In the genomic region with DNA sequence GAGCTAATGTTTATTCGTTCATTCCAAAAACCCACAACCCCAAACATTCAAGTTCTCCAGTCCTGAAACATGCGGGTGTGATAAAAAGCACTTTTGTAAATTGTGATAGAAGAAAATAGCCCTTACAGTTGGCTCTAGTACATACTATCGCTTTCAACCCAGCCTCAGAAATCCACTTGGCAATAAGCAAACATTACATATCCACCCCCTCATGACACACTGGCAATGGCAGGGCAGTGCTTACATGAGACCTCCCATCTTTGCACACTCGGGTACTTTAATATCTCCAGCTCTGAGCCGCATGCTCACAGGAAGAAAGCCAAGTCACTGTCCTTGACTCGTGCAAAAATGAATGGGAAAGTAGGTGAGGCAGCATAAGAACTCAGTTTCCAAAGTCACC, we compare ENCODE assay signal across 20 mouse cellular contexts.
A peak's percentile ranks its signal among the peaks of the same experiment; 100 is the strongest.
DNase-seq lines count a peak whose midpoint lies in the region; ATAC-seq and TF ChIP-seq lines count a peak whose summit lies in the region.
"Had no signal": no experiment of that assay in that cellular context is flagged by ENCODE, and none has a peak within 500 bp of the region (broad histone marks: within the 10 kb centered on the region; RNA-seq: fewer than 3 reads in every experiment).

No protein-coding gene starts in this region.

- TF ChIP-seq CTCF in embryonic fibroblast, embryonic 13.5 days (IDR thresholded peaks at IDR 0.05; ENCODE audit: borderline replicate concordance, insufficient read depth, low read length), result no peak
- no peak for TF ChIP-seq CTCF in olfactory bulb, adult 2 months (IDR thresholded peaks at IDR 0.05; ENCODE audit: insufficient read depth, low read depth, low read length)

- peak; percentile 47 for DNase-seq in adrenal gland, adult 2 months
- no peak for DNase-seq in adrenal gland, postnatal 25 days
- DNase-seq in liver, embryonic 11.5 days (ENCODE audit: low spot score), result no peak
- DNase-seq in spleen, postnatal 4 days (ENCODE audit: low spot score in 2 of 2), result no peak
- DNase-seq: adrenal gland, adult 8-10 months; cerebellum, adult 9-11 months; kidney, adult 8-10 months; kidney, postnatal 25 days; layer of hippocampus, adult 9-11 months; left cerebral cortex, postnatal 4 days; liver, embryonic 13.5 days; midbrain, embryonic 14.5 days had no signal

- H3K9me3 ChIP-seq in liver, embryonic 15.5 days (replicated peaks), result no peaks in the 10 kb centered on the region
- no peaks in the 10 kb centered on the region for H3K9me3 ChIP-seq in liver, embryonic 11.5 days (ENCODE audit: control insufficient read depth, low read length)
- H3K9me3 ChIP-seq: forebrain, embryonic 10.5 days; liver, embryonic 13.5 days; megakaryocyte, embryonic 14.5 days had no signal

- 0 out of 2 replicates have a peak, but pooled peaks cover 13% of the 10 kb centered on the region for H3K27me3 ChIP-seq in liver, embryonic 15.5 days
- H3K27me3 ChIP-seq in liver, embryonic 11.5 days (replicated peaks; ENCODE audit: control insufficient read depth, insufficient read depth, low read length), result no peaks in the 10 kb centered on the region
- H3K27me3 ChIP-seq: liver, embryonic 13.5 days had no signal

- H3K4me2 ChIP-seq in liver, embryonic 15.5 days, result no peak overlapping the region
- no peak overlapping the region for H3K4me2 ChIP-seq in liver, embryonic 11.5 days
- H3K4me2 ChIP-seq: liver, embryonic 13.5 days had no signal

- H3K9ac ChIP-seq in liver, embryonic 15.5 days, result no peak overlapping the region
- no peak overlapping the region for H3K9ac ChIP-seq in liver, embryonic 11.5 days (ENCODE audit: low read depth, low read length)
- H3K9ac ChIP-seq: liver, embryonic 13.5 days had no signal

- no peak overlapping the region for H3K4me3 ChIP-seq in liver, embryonic 15.5 days (replicated peaks)
- no peak overlapping the region for H3K4me3 ChIP-seq in liver, embryonic 11.5 days (ENCODE audit: low read depth, low read length)
- no peak overlapping the region for H3K4me3 ChIP-seq in embryonic fibroblast, embryonic 13.5 days (ENCODE audit: insufficient read depth, low read length)
- no peak overlapping the region for H3K4me3 ChIP-seq in olfactory bulb, adult 2 months (ENCODE audit: insufficient read depth, low read depth, low read length)
- H3K4me3 ChIP-seq: forebrain, embryonic 10.5 days; left cerebral cortex, adult 2 months; liver, embryonic 13.5 days; megakaryocyte, embryonic 14.5 days; myocyte had no signal

- ATAC-seq in liver, embryonic 15.5 days (ENCODE audit: insufficient read depth), result no peak
- no peak for ATAC-seq in liver, embryonic 11.5 days (replicated peaks; ENCODE audit: low FRiP score)
- no peak for ATAC-seq in erythroblast, adult 5-6 weeks (replicated peaks; ENCODE audit: low FRiP score, poor library complexity, severe bottlenecking)

- no peaks in the 10 kb centered on the region for H3K36me3 ChIP-seq in liver, embryonic 15.5 days (replicated peaks)
- no peaks in the 10 kb centered on the region for H3K36me3 ChIP-seq in liver, embryonic 11.5 days (ENCODE audit: control insufficient read depth, insufficient read depth, low read length)
- H3K36me3 ChIP-seq: forebrain, embryonic 10.5 days; liver, embryonic 13.5 days had no signal

- TF ChIP-seq POLR2A in embryonic fibroblast, embryonic 13.5 days (IDR thresholded peaks at IDR 0.05; ENCODE audit: low read depth, low read length), result no peak
- TF ChIP-seq POLR2A in olfactory bulb, adult 2 months (IDR thresholded peaks at IDR 0.05; ENCODE audit: insufficient read depth, low read depth, low read length), result no peak

- 64% methylated on average over 6 of the region's 6 CpGs for WGBS in liver, embryonic 15.5 days (ENCODE audit: insufficient replicate concordance)
- 76% methylated on average over 6 of the region's 6 CpGs for WGBS in liver, embryonic 11.5 days
- WGBS in olfactory bulb, adult 2 months, result 38% methylated on average over 6 of the region's 6 CpGs

- peak overlapping the region; percentile 38 for H3K27ac ChIP-seq in liver, embryonic 15.5 days (replicated peaks)
- H3K27ac ChIP-seq in liver, embryonic 11.5 days (ENCODE audit: low read depth, low read length), result no peak overlapping the region
- H3K27ac ChIP-seq in embryonic fibroblast, embryonic 13.5 days (ENCODE audit: insufficient read depth, low read length), result peak overlapping the region; percentile 30; the same call in 1 of the 2 replicates
- H3K27ac ChIP-seq in olfactory bulb, adult 2 months (ENCODE audit: insufficient read depth, low read depth, low read length), result peak overlapping the region; percentile 38; the same call in 1 of the 2 replicates
- H3K27ac ChIP-seq: forebrain, embryonic 10.5 days; left cerebral cortex, adult 2 months; liver, embryonic 13.5 days had no signal

- H3K4me1 ChIP-seq in liver, embryonic 15.5 days (replicated peaks), result peaks cover 14% of the 10 kb centered on the region
- peaks cover 3% of the 10 kb centered on the region for H3K4me1 ChIP-seq in liver, embryonic 11.5 days (replicated peaks; ENCODE audit: control insufficient read depth, insufficient read depth, low read length)
- H3K4me1 ChIP-seq in embryonic fibroblast, embryonic 13.5 days (ENCODE audit: control insufficient read depth, insufficient read depth, low read length), result peaks cover 2% of the 10 kb centered on the region
- H3K4me1 ChIP-seq in olfactory bulb, adult 2 months (ENCODE audit: control insufficient read depth, insufficient read depth, low read length), result peaks cover 25% of the 10 kb centered on the region
- H3K4me1 ChIP-seq: forebrain, embryonic 10.5 days had no signal
